Mouse (Mus musculus) lung, adult 2 months (tissue): ENCODE results near the gene Olfr390.

Experiments used
- CTCF ChIP-seq: fragments of 200-500 bp; IDR thresholded peaks from 2 replicates; pipeline ENCODE4 v1.5.1; 2011; ENCODE audit warnings: mild to moderate bottlenecking, low read length, control low read depth; ENCODE audit not compliant: insufficient read depth
- POLR2A ChIP-seq: fragments of 200-500 bp; IDR thresholded peaks from 2 replicates; pipeline ENCODE4 v1.6.1; 2011; ENCODE audit warnings: low read depth, mild to moderate bottlenecking, control low read depth, low read length, borderline replicate concordance; ENCODE audit errors: extremely low read depth

GRCm38 (mm10) chr11:73782664-73783063 lies at the start of gene Olfr390:
- TF ChIP-seq CTCF (no peak), POLR2A (no peak)
